Mouse (Mus musculus): ENCODE results near the gene Ctnnd2. TPM values are rescaled to one million over a fixed set of nuclear protein-coding genes. Genes with fewer than 3 reads are reported as not detected.
A peak's percentile ranks its signal among the peaks of the same experiment; 100 is the strongest.

The Ctnnd2 gene
- polyA plus RNA-seq, 1 experiment from 2014 or later: 1.6 TPM

GRCm38 (mm10) chr15:30610613-30611012 is 438.2 kb downstream of the Ctnnd2 start:
- Histone ChIP-seq H3K36me3 (no peaks in the 10 kb centered on the region), H3K4me3 (no peak overlapping the region), H3K27me3 (ENCODE audit: low read depth, poor library complexity, severe bottlenecking) (no peaks in the 10 kb centered on the region), H3K27ac (no peak overlapping the region), H3K4me1 (no peaks in the 10 kb centered on the region), H3K9me3 (replicated peaks) (no peaks in the 10 kb centered on the region)
- 85% methylated on average over 7 of the region's 7 CpGs for WGBS
- DNase-seq (ENCODE audit: low spot score): no peak

- Histone ChIP-seq H3K9me3 (replicated peaks) (no peaks in the 10 kb centered on the region), H3K4me1 (no peaks in the 10 kb centered on the region), H3K36me3 (no peaks in the 10 kb centered on the region), H3K27me3 (ENCODE audit: low read depth, poor library complexity, severe bottlenecking) (no peaks in the 10 kb centered on the region), H3K4me3 (no peak overlapping the region), H3K27ac (no peak overlapping the region)
- DNase-seq (ENCODE audit: low spot score): no peak
- 78% methylated on average over 7 of the region's 7 CpGs for WGBS
Measured at GRCm38 (mm10) chr15:30615451-30615850, 443.1 kb downstream of the Ctnnd2 start.

- H3K36me3 ChIP-seq: no peaks in the 10 kb centered on the region
- WGBS: 92% methylated on average over 3 of the region's 3 CpGs
Measured at GRCm38 (mm10) chr15:30616861-30617260, 444.5 kb downstream of the Ctnnd2 start.

GRCm38 (mm10) chr15:30617932-30618331 is 445.5 kb downstream of the Ctnnd2 start:
- DNase-seq (ENCODE audit: low spot score): no peak
- Histone ChIP-seq H3K9me3 (replicated peaks) (no peaks in the 10 kb centered on the region), H3K27me3 (ENCODE audit: low read depth, poor library complexity, severe bottlenecking) (no peaks in the 10 kb centered on the region), H3K36me3 (no peaks in the 10 kb centered on the region), H3K4me1 (no peaks in the 10 kb centered on the region), H3K27ac (no peak overlapping the region), H3K4me3 (no peak overlapping the region)
- 84% methylated on average over 2 of the region's 2 CpGs for WGBS

More at GRCm38 (mm10) chr15:30616861-30617260, 444.5 kb downstream of the Ctnnd2 start:
- H3K4me1 ChIP-seq: no peaks in the 10 kb centered on the region
- no peaks in the 10 kb centered on the region for H3K9me3 ChIP-seq (replicated peaks)
- no peak for DNase-seq (ENCODE audit: low spot score)
- H3K27me3 ChIP-seq (ENCODE audit: low read depth, poor library complexity, severe bottlenecking): no peaks in the 10 kb centered on the region
- no peak overlapping the region for H3K27ac ChIP-seq
- H3K4me3 ChIP-seq: no peak overlapping the region

- H3K9me3 ChIP-seq (replicated peaks): no peaks in the 10 kb centered on the region
- WGBS: 59% methylated on average over 3 of the region's 3 CpGs
- no peak overlapping the region for H3K4me3 ChIP-seq
- DNase-seq (ENCODE audit: low spot score): no peak
- H3K4me1 ChIP-seq: no peaks in the 10 kb centered on the region
- no peaks in the 10 kb centered on the region for H3K27me3 ChIP-seq (ENCODE audit: low read depth, poor library complexity, severe bottlenecking)
- no peak overlapping the region for H3K27ac ChIP-seq
- no peaks in the 10 kb centered on the region for H3K36me3 ChIP-seq
Measured at GRCm38 (mm10) chr15:30628524-30628923, 456.1 kb downstream of the Ctnnd2 start.

GRCm38 (mm10) chr15:30632113-30632735 is 459.8 kb downstream of the Ctnnd2 start:
- no peaks in the 10 kb centered on the region for H3K9me3 ChIP-seq (replicated peaks)

GRCm38 (mm10) chr15:30633917-30634316 is 461.5 kb downstream of the Ctnnd2 start:
- no peaks in the 10 kb centered on the region for H3K9me3 ChIP-seq (replicated peaks)
- no peak overlapping the region for H3K4me3 ChIP-seq
- H3K27ac ChIP-seq: no peak overlapping the region
- H3K27me3 ChIP-seq (ENCODE audit: low read depth, poor library complexity, severe bottlenecking): no peaks in the 10 kb centered on the region
- WGBS: 28% methylated on average over 2 of the region's 2 CpGs
- no peak for DNase-seq (ENCODE audit: low spot score)
- H3K4me1 ChIP-seq: no peaks in the 10 kb centered on the region
- H3K36me3 ChIP-seq: no peaks in the 10 kb centered on the region

More at GRCm38 (mm10) chr15:30632113-30632735, 459.8 kb downstream of the Ctnnd2 start:
- Histone ChIP-seq H3K4me3 (no peak overlapping the region), H3K27me3 (ENCODE audit: low read depth, poor library complexity, severe bottlenecking) (no peaks in the 10 kb centered on the region), H3K27ac (no peak overlapping the region), H3K4me1 (no peaks in the 10 kb centered on the region), H3K36me3 (no peaks in the 10 kb centered on the region)
- no peak for DNase-seq (ENCODE audit: low spot score)
- 88% methylated on average over 7 of the region's 7 CpGs for WGBS

- no peak overlapping the region for H3K4me3 ChIP-seq
- H3K4me1 ChIP-seq: no peaks in the 10 kb centered on the region
- no peaks in the 10 kb centered on the region for H3K9me3 ChIP-seq (replicated peaks)
- no peaks in the 10 kb centered on the region for H3K27me3 ChIP-seq (ENCODE audit: low read depth, poor library complexity, severe bottlenecking)
- H3K27ac ChIP-seq: no peak overlapping the region
- no peaks in the 10 kb centered on the region for H3K36me3 ChIP-seq
- 53% methylated on average over 5 of the region's 5 CpGs for WGBS
- DNase-seq (ENCODE audit: low spot score): no peak
Measured at GRCm38 (mm10) chr15:30634522-30634921, 462.1 kb downstream of the Ctnnd2 start.

GRCm38 (mm10) chr15:30640651-30641050 is 468.3 kb downstream of the Ctnnd2 start:
- H3K4me1 ChIP-seq: no peaks in the 10 kb centered on the region

GRCm38 (mm10) chr15:30645688-30646087 is 473.3 kb downstream of the Ctnnd2 start:
- 10% methylated on average over 1 of the region's 1 CpGs for WGBS
- Histone ChIP-seq H3K27me3 (ENCODE audit: low read depth, poor library complexity, severe bottlenecking) (peaks cover 46% of the 10 kb centered on the region), H3K4me3 (no peak overlapping the region), H3K36me3 (no peaks in the 10 kb centered on the region), H3K4me1 (peaks cover 12% of the 10 kb centered on the region), H3K9me3 (replicated peaks) (no peaks in the 10 kb centered on the region), H3K27ac (no peak overlapping the region)
- DNase-seq (ENCODE audit: low spot score): no peak

More at GRCm38 (mm10) chr15:30640651-30641050, 468.3 kb downstream of the Ctnnd2 start:
- Histone ChIP-seq H3K9me3 (replicated peaks) (no peaks in the 10 kb centered on the region), H3K27me3 (ENCODE audit: low read depth, poor library complexity, severe bottlenecking) (peaks cover 11% of the 10 kb centered on the region), H3K27ac (no peak overlapping the region), H3K36me3 (no peaks in the 10 kb centered on the region), H3K4me3 (no peak overlapping the region)
- DNase-seq (ENCODE audit: low spot score): no peak
- 93% methylated on average over 5 of the region's 5 CpGs for WGBS

GRCm38 (mm10) chr15:30646501-30647431 is 474.4 kb downstream of the Ctnnd2 start:
- Histone ChIP-seq H3K9me3 (replicated peaks) (no peaks in the 10 kb centered on the region), H3K36me3 (no peaks in the 10 kb centered on the region), H3K27me3 (ENCODE audit: low read depth, poor library complexity, severe bottlenecking) (peaks cover 46% of the 10 kb centered on the region), H3K27ac (peak overlapping the region; percentile 62), H3K4me3 (peak overlapping the region; percentile 60), H3K4me1 (peaks cover 12% of the 10 kb centered on the region)
- peak; percentile 44 for DNase-seq (ENCODE audit: low spot score)
- WGBS: 2% methylated on average over 83 of the region's 94 CpGs

GRCm38 (mm10) chr15:30647679-30648311 is 475.4 kb downstream of the Ctnnd2 start:
- Histone ChIP-seq H3K9me3 (replicated peaks) (no peaks in the 10 kb centered on the region), H3K4me1 (peaks cover 12% of the 10 kb centered on the region), H3K27me3 (ENCODE audit: low read depth, poor library complexity, severe bottlenecking) (peaks cover 46% of the 10 kb centered on the region), H3K27ac (no peak overlapping the region), H3K4me3 (no peak overlapping the region), H3K36me3 (no peaks in the 10 kb centered on the region)
- no peak for DNase-seq (ENCODE audit: low spot score)
- 55% methylated on average over 7 of the region's 7 CpGs for WGBS

GRCm38 (mm10) chr15:30649964-30650363 is 477.6 kb downstream of the Ctnnd2 start:
- H3K36me3 ChIP-seq: no peaks in the 10 kb centered on the region
- 77% methylated on average over 6 of the region's 6 CpGs for WGBS
- no peak overlapping the region for H3K27ac ChIP-seq
- H3K4me3 ChIP-seq: no peak overlapping the region
- peaks cover 42% of the 10 kb centered on the region for H3K27me3 ChIP-seq (ENCODE audit: low read depth, poor library complexity, severe bottlenecking)
- no peaks in the 10 kb centered on the region for H3K9me3 ChIP-seq (replicated peaks)
- DNase-seq (ENCODE audit: low spot score): no peak
- peaks cover 12% of the 10 kb centered on the region for H3K4me1 ChIP-seq

Data from limb, embryonic 10.5 days (tissue).